Mouse (Mus musculus): ENCODE measurements around the gene Ilkap.

Ilkap gene

DNA sequence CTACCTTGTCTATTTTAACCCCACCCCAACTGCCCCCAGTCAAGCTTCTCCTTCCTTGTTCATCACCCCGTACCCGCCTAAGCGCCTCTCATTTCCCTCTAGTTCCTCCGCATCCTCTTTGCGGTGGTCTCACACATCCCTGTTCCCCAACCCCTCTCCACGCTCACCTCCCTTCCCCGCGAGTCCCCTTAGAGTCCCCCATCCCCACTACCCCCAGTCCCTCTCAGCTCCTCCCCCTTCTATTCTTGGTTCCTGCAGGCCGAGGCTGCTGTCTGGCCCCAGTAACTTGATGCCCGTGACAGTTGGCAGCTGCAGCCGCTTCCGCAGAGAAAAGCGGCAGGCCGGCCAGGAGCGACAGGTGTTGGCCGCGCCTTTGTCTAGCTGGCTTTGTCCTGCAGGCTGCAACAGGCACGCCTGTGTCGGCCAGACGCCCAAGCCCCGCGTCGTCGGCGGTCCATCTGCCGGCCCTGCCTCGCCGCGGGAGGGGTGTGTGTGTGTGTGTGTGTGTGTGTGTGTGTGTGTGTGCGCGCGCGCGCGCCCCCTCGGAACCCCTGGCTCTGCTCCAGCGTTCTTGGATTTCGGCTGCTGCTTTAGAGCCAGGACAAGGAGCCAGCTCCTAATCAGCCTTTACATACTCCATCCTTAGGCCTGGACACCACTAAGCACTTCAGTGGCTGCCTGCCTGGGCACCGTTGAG, 15.4 kb upstream of the Ilkap start, which contains the start of gene Hes6:
Gene Hes6, minus strand, starts transcription at position 141 of the 697 bp plus-strand sequence.
- DNase-seq (ENCODE audit: low spot score), result peak; percentile 10

DNA sequence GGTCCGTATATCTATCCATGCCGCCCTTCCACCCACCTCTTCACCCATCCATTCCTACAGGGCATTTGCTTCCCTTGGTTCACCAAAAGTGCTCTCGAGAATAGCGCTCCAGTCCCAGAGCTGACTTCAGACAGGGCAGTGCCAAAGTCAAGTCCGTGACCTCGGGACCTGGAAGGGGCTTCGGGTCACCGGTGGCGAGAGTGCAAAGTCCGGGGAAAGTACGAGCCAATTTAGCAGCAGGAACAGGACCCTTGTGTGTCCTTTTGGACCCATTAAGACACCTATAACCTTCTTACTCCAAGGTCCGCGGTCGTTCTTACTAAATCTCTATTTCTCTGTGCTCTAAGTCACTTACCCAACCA, 14.9 kb upstream of the Ilkap start:
- DNase-seq (ENCODE audit: low spot score), result peak; percentile 6

DNA sequence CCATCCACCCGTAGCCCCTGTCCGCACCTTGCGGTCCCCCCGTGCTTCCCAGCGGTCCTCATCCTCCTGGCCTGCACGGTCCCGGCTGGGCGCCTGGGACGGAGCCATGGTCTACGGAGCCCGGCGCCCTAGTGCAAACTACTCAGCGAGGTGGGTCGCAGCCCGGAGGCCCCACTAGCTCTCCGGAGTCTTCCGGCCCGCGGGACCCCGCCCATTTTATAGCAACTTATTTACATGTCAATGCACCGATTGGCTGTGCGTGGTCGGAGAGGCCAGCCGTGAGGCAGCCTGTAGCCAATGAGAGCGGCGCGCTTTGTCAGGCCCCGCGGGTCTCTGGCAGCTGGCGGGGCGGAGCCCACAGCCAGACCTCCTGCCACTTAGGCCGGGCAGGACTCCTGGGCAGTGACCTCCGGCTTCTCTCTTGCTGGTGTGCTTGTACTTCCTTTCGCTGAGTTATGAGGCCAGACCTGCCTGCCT, 14.5 kb upstream of the Ilkap start:
- DNase-seq (ENCODE audit: low spot score), result peak; percentile 92

DNA sequence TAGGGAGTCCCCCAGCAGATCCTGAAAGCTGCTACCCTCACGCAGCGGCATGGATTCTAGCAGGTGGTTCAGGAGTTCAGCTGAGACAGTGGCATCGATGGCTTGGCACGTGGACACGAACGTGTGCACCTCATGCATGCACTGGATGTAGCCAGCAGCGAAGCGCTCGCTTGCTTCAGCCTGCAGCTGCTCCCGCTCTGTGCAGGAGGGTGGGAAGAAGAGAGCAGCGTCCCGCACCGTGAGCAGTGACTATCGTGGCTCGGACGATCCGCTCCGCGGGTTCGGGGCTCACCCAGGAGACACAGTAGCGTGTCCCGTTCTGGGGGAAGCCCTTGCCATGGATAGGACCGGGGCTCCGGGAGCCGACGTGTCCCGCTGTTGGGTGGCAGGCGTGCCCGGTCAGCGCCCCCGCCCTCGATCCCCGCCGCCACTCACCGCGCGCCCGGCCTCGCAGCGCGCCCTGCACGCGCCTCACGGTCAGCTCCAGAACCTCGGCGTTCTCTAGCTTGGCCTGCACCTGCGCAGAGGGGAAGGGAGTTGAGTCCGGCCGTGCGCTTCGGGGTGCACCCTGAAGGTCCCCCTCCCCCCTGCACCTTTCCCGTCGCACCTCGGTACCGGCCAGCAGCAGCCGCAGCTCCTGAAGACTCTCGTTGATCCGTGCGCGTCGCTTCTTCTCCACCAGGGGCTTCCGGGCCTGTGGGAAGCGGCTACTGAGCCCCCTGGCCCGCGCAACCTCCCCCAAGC, 13.8 kb upstream of the Ilkap start:
- DNase-seq (ENCODE audit: low spot score), result peak; percentile 2

DNA sequence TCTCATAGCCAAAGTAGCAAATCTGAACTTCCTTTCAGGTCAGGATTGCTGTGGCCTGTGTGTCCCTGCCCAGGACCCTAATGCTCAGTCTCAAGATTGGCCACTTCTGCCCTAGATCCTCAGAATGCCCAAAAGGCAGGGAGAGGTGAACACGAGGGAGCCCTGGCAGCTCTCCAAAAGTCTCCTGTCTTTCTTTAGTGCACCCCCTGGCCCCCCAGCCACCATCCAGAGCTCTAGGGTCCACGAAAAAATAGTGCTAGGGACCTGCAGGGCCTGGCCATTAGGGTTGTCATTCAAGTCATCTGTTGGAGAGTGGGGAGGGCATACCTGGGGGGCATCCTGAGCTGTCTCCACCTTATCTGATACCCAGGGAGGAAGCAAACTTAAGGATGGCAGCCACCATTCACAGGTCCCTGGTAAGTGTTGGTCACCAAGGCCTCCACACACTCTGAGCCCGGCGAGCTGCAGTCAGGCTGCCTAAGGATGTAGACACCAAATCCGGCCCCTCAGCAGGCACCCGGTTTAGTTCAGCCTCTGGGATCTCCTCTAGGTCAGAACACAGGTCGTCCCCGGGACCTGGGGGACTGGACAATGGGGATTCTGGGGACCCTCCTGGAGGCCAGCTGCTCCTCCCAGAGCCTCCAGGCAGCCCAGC, 13.1 kb upstream of the Ilkap start:
- no peak for DNase-seq (ENCODE audit: low spot score)

DNA sequence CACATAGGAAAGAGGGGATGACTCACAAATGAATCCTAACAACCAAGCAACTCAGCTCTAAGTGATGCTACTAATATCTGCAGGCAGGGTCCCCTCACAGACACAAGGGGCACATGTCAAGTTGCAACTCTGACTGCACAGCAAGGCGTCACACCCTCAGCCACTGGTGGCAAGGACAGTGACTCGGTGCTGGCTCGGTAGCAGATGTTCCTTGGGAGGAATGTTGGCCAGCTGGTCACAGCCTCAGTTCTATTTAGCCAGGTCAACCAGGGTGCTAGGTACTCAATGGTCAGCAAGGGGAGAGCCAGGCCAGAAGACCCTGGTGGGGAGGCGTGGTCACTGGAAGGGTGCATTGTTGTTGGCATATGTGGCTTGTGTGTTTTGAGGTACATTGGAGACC, 9.2 kb upstream of the Ilkap start:
- no peak for DNase-seq (ENCODE audit: low spot score)

DNA sequence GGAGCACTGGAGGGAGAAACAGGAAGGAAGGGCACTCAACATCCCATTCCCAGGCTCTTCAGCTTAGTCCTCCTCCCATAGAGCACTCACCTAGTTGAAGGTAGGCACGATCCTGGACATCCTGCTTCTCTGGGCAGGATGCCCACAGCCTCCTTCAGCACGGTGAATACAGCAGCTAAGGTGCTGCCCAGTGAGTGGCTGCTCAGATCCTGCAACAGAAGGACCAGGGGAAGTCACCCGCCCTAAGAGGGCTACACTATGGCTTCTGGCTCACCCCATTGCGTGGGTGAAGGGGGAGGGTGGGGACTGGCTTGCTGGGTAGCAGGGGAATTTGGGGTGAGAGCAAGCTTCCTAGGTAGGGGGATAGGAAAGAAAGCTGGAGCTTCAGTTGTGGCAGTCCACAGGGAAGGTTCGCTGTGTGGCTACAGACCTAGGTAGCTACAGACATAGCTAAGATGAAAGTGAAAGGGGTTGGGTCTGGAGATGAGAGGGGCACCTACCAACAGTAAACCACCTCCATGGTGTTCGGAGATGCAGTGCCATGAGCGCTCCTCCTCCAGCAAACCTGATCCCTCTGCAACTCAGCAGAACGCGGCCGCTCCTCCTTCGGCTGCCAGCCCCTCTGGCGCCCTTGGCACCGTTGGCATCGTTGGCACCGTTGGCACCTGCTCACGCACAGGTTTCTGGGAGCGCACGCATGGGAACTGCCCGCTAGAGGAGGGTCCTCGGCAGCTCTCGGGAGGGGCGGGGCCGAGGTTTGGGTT, 7.0 kb upstream of the Ilkap start:
- DNase-seq (ENCODE audit: low spot score), result peak; percentile 19

DNA sequence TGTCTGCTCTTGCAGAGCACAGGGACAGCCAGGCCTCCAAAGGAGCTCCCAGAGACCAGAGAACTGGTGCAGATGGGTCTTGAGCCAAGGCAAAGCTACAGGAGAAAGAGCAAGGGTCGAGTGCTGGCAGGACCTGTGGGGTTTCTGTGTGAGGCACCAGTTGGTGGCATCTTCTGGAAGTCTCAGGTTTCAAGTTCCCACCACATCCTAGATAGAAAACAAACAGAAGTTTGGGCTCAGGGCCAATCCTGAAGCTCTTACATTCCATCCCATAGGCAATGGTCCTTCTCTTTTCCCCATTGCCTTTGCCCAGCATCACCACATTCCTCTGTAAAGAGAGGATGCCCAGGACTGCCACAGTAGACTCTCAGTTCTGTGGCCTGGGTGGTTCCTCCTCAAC, 6.4 kb upstream of the Ilkap start:
- no peak for DNase-seq (ENCODE audit: low spot score)

DNA sequence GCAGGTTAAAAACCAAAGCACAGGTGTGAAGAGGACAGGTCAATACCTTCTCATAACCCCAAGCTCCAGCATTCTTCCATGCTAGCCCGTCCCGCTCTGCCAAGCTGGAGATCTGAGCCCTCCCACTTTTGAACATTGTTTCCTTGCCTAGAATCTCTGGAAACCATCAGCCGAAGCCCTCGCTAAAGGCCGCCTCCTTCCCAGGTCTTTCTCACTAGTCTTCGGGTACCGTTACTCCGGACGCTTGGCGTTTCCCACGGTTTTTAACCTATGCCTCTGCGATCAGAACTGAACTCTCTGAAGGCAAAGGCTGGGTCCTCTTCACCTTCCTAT, 722 bp downstream of the Ilkap start:
- DNase-seq (ENCODE audit: low spot score), result no peak

DNA sequence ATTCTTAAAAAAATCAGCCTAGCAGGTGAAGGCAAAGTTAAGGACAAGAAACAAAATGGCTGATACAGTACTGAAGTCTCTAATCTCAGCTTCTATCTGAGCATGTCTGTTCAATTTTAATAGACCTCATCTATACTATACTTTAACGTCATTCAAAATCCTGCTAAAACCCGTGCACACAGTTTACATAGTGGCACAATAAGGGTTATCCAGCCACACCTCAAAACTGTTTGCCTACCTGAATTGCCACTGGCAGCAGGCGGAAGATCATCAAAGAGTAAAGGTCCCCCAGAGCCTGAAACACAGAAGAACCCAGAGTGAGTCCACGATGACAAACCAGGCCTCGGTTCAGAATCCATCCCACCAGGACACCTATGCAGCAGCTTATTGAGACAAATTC, 8.2 kb downstream of the Ilkap start:
- DNase-seq (ENCODE audit: low spot score), result no peak

DNA sequence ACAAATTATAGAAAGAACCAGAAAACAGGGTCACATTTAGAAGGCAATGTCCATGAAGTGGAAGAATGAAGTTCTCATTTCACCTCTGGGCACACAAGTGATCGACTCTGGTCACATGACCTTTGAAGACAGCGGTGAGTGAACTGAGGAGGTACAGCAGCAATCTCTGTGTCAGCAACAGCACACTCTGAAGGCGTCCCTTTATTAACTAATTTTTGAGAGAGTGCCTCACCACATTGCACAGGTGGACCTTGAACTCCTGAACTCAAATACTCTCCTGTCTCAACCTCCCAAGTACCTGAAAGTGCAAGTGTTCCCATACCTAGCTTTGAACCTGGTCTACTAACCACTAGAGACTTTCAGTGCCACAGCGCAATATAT, 17.5 kb downstream of the Ilkap start:
- no peak for DNase-seq (ENCODE audit: low spot score)

DNA sequence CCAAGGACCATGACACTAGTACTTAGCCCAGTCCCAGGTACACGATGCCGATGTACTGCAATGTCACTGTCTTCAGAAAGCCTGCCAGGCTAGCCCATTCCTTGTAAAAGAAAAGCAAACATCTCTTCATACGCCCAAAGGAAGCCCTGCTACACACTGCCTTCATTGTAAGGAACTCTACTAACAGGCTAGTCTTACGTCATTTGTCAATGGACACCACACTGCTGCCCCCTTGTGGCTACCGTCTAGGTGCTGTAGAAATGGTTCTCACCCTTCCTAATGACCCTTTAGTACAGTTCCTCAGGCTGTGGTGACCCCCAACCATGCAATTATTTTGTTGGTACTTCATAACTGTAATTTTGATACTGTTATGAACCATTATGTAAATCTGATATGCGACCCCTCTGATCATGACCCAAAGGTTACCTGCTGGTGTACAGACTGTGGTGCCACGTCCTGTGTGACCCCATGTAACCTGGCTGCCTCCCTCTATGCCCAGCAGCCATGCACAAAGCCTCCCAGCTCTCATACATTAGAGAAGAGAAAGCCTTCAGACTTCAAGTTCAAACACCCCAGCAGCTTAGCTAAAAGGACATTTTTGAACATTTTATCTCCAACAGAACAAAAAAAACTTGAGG, 18.0 kb downstream of the Ilkap start:
- DNase-seq (ENCODE audit: low spot score), result peak; percentile 58

DNA sequence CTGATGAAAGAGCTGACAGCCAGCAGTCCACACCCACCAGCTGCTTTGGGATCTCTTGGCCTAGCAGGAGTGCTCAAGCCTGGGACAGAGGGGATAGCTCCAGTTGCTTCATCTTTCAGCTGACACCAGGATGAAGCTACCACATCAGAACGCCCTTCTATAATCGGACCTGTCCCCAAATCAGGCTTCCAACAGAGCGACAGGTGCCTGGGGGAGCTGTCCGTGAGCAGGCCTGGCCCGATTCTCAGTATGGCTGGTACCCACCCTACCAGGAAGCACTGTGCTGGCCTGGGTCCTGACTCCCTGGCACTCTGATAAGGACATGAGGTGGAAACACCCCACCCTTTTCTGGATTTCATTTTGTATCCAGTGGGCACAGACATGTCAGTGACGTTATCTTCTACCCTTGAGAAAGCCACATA, 25.2 kb downstream of the Ilkap start:
- no peak for DNase-seq (ENCODE audit: low spot score)

DNA sequence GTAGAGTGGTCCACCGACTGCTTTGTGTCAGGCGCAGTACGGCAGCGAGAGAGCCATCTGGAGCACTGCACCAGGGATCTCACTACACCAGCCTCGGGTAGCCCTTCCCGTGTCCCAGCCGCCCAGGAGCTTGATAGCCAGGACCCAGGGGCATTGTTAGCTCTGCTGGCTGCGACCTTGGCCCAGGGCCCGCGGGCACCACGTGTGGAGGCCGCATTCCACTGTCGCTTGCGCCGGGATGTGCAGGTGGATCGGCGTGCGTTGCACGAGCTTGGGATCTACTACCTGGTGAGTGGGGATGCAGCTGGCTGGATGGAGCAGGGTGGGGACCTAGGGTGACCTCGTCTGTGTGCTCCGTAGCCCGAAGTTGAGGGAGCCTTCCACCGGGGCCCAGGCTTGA, 28.6 kb downstream of the Ilkap start:
- no peak for DNase-seq (ENCODE audit: low spot score)

DNA sequence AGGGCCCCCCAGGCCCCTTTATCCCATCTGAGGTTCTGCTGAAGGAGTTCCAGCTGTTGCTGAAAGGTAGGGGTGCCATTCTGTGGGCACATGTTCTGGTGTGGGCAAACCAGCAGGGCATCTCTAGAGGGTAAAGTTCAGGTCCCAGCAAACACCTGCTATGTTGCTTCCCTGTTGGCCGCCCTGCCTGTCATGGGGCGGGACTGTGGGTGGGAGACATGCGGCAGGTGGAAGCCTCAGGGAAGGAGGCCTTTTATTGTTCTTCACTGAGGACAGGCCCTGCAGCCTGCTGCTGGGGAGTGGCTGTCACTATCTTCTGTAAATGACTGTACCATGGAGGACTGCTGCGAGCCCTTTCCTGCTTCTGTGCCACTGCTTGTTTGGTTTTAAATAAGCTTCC, 29.2 kb downstream of the Ilkap start:
- DNase-seq (ENCODE audit: low spot score), result no peak

DNA sequence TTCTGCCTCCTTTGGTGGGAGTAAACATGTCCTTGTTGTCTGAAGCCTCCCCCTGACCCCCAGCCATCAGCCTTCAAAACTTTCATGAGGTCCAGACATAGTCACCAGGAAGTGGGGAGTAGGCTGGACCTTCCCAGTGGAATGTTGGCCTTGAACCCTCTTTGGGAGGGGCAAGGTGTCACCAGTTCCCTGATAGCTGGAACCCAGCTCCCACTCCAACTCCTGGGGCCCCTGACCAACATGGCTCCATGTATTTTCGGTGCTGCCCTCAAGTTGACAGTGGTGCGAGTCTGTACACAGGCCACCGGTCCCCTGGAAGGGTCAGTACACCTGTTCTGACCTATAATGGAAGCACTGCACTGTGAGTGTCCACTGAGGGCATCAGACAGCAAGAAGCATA, 31.3 kb downstream of the Ilkap start:
- DNase-seq (ENCODE audit: low spot score), result no peak

DNA sequence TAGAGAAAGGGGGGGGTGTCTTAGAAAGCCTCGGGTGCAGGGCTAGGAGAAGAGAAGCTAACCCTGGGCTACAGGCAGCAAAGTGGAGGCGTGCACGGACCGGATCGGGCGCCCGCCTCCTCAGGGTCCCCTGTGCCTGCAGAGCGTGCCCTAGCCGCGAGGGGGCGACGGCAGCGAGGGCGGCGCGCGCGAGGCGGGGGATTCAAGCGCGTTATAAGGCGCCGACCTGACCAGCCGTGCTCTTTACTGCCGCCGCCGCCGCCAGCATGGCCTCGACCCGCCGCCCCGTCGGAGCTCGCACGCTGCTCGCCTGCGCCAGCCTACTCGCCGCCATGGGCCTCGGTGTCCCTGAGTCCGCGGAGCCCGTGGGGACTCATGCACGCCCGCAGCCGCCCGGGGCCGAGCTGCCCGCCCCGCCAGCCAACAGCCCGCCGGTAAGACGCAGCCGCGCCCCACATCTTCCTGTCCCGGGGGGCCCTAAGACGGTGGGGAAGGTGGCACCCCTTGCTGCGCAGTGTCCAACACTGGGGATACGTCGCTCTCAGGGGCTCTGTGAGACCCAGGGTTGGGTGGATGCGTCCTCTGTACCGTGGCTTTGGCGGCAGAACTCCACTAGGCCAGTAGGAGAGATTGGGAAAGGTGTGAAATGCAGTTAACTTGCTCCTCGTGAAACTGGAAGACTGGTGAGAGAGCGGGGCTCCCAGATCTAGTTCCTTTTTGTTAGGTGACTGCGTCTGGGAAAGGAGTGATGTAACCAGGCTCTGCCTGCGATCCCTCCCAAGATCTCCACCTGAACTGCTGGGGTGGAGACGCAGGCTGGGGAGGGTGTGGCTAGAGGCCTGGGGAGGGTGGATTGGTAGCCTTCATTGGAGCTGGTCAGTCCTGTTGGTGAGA, 32.2 kb downstream of the Ilkap start, which contains the start of gene Erfe:
Gene Erfe, plus strand, starts transcription at position 216 of the 894 bp plus-strand sequence.
- peak; percentile 72 for DNase-seq (ENCODE audit: low spot score)

DNA sequence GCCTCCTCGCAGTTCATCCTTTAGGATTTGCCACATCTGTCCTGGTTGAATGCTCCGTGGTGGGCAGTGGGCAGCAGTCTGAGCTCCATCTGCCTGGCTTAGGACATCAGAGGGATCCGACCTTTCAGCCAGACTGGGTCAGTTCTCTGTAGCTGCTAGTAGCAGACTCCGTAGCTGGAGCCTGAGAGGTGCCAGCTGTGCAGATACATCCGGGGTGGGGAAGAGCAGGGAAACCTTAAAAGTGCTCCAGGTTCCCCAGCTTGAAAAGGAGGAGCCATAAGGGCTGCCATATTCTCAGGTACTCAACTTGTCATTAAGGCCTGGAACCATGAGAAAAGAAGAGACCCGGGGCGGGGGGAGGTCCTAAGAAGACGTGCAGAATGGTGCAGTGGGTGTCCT, 32.8 kb downstream of the Ilkap start:
- no peak for DNase-seq (ENCODE audit: low spot score)

DNA sequence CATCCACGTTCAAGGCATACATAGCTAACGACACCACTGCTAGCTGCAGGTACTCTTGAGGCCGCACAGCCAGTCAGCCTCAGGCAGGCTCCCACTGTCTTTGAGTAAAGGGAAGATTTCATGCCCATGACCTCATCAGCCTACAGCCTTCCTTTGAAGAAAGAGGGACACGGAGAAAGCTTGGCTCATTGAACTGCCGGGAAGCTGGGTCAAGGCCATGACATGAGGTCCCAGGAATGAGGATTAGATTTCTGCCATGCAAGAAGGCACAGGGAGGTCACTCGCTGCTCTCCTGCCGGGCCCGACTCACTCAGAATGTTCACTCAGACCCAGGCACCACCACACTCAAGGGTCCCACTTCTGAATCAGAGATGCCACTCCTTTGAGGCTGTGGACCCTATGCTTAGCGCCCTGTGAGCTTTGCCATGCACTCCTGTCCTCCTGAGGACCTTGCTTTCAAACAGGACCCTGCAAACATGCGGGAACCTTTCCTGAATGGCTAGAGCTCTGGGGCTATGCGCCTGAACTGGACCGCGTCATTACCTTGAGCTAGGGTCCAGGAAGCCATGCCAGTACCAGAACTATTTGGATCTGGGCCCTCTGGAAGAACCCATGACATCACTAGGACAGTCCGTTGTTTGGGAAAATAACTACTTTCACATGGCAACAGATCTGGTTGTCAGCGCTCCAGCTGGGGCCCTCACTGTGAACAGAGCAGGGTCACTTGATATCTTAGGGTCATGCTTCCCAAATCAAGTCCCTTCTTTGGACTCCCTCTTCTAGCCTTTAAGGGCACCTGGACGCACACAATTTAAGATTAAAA, 33.6 kb downstream of the Ilkap start:
- no peak for DNase-seq (ENCODE audit: low spot score)

DNA sequence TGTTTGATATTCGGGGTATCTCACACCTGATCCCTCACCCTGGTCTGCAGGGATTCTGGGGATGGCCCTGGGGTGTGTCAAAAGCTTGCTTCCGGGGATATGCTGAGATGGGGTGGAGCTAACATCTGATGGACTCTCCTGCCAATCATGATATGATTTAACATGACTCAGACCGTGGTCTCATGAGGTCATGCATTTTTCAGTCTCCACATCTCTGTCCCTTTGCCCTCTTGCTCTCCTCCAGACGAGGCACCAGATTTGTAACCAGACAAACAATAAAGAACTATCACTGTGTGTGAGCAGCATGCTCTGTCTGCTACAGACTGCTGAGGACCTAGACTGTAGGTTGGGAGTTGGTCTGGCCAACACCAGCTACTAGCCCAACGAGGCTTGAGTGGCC, 36.5 kb downstream of the Ilkap start:
- no peak for DNase-seq (ENCODE audit: low spot score)
